Mouse (Mus musculus): ENCODE results near the gene Sh3glb2.

Sh3glb2 gene

GRCm38 (mm10) chr2:30358533-30359531 is at the start of gene Sh3glb2:
Sh3glb2 (minus strand) TSS chr2:30359337.
- DNase-seq: peak; percentile 90

- no peak for DNase-seq
These were observed 49.4 kb upstream of the Sh3glb2 start for GRCm38 (mm10) chr2:30408452-30409100.

GRCm38 (mm10) chr2:30407778-30408177 is 48.6 kb upstream of the Sh3glb2 start:
- no peak for DNase-seq

- no peak for DNase-seq
These were observed 48.1 kb upstream of the Sh3glb2 start for GRCm38 (mm10) chr2:30407221-30407620.

GRCm38 (mm10) chr2:30403870-30404269 is 44.7 kb upstream of the Sh3glb2 start:
- DNase-seq: no peak

GRCm38 (mm10) chr2:30402843-30403242 is 43.7 kb upstream of the Sh3glb2 start:
- no peak for DNase-seq

- no peak for DNase-seq
These were observed 43.3 kb upstream of the Sh3glb2 start for GRCm38 (mm10) chr2:30402351-30402826.

GRCm38 (mm10) chr2:30401581-30401980 is 42.4 kb upstream of the Sh3glb2 start:
- no peak for DNase-seq

GRCm38 (mm10) chr2:30399191-30400171 is 40.3 kb upstream of the Sh3glb2 start:
- DNase-seq: no peak

GRCm38 (mm10) chr2:30397986-30398512 is 38.9 kb upstream of the Sh3glb2 start:
- no peak for DNase-seq

GRCm38 (mm10) chr2:30396246-30396645 is 37.1 kb upstream of the Sh3glb2 start:
- no peak for DNase-seq

GRCm38 (mm10) chr2:30395757-30396156 is 36.6 kb upstream of the Sh3glb2 start:
- DNase-seq: no peak

GRCm38 (mm10) chr2:30393370-30393656 is 34.2 kb upstream of the Sh3glb2 start:
- no peak for DNase-seq

- peak; percentile 87 for DNase-seq
These were observed 33.6 kb upstream of the Sh3glb2 start for GRCm38 (mm10) chr2:30392577-30393369.

GRCm38 (mm10) chr2:30392114-30392576 is 33.0 kb upstream of the Sh3glb2 start, which contains the start of gene Dolpp1:
Dolpp1 (plus strand) TSS chr2:30392254.
- peak; percentile 97 for DNase-seq

- no peak for DNase-seq
These were observed 29.9 kb upstream of the Sh3glb2 start for GRCm38 (mm10) chr2:30389000-30389399.

- DNase-seq: no peak
These were observed 27.8 kb upstream of the Sh3glb2 start for GRCm38 (mm10) chr2:30386913-30387312.

GRCm38 (mm10) chr2:30385591-30385990 is 26.5 kb upstream of the Sh3glb2 start:
- DNase-seq: no peak

GRCm38 (mm10) chr2:30384814-30385213 is 25.7 kb upstream of the Sh3glb2 start:
- DNase-seq: no peak

GRCm38 (mm10) chr2:30381377-30381725 is 22.2 kb upstream of the Sh3glb2 start:
- no peak for DNase-seq

- no peak for DNase-seq
These were observed 21.6 kb upstream of the Sh3glb2 start for GRCm38 (mm10) chr2:30380564-30381376.

Measured in thymus, postnatal 14 days (tissue).